Mouse (Mus musculus): ENCODE measurements around the gene Ung.

DNA sequence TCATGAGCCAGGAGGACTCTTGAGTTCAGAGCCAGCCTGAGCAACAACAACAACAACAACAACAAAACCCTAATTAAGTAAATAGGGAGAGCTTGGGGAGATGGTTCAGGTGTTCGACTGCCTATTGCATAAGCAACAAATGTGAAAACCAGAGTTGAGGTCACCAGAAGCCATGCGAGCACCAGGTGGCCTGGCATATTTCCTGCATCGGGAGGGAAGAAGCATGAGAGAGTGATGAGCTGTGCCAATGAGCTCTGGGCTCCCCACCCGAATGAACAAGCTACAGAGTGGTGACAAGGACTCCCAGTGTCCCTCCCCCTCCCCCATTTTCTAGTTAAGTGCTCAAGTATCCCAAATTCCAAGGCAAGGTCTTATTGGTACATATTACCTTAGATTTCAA lies 28.3 kb upstream of the Ung start:
- TF ChIP-seq CTCF (IDR thresholded peaks at IDR 0.05; ENCODE audit: control insufficient read depth, insufficient read depth, insufficient replicate concordance, low read depth, low read length) (no peak), POLR2A (IDR thresholded peaks at IDR 0.05; ENCODE audit: control insufficient read depth, low read depth, low read length) (no peak)
